ENCODE assay signal across 29 mouse cellular contexts in the genomic region with DNA sequence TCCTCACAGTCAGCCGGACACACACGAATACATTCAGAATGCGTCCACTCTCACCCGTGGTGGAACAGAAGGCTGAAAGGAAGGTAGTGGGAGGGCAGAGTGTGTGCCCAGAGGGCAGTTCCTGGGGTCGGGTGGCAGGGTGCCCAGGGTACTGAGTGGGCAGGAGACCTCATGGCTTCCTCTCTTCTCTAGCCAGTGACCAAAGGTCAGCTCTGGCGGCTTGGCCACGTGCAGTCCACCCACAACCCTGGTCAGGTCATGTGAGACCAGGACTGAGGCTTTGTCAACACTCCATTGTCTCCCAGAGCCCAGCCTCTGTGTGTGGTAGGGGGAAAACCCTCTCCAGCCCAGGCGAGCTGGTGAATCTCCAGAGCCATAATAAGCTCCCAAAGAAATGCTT. TPM values are rescaled to one million over a fixed set of nuclear protein-coding genes. Genes with fewer than 3 reads are reported as not detected.
DNase-seq lines count a peak whose midpoint lies in the region; ATAC-seq and TF ChIP-seq lines count a peak whose summit lies in the region.
"Had no signal": no experiment of that assay in that cellular context is flagged by ENCODE, and none has a peak within 500 bp of the region (broad histone marks: within the 10 kb centered on the region; RNA-seq: fewer than 3 reads in every experiment).

No protein-coding gene starts in this region.

- H3K27ac ChIP-seq in lung, postnatal 0 days (ENCODE audit: low read length), result no peak overlapping the region
- H3K27ac ChIP-seq: heart, adult 2 months; heart, embryonic 13.5 days; hindbrain, postnatal 0 days; limb, embryonic 15.5 days; neural tube, embryonic 12.5 days had no signal

- TF ChIP-seq CTCF in lung, postnatal 0 days (IDR thresholded peaks at IDR 0.05), result no peak

- DNase-seq in cerebellum, adult 11-12 months, result peak; percentile 22
- DNase-seq in cerebellum, adult 9-10 months, result no peak
- peak; percentile 59 for DNase-seq in layer of hippocampus, adult 9-11 months
- no peak for DNase-seq in layer of hippocampus, adult 18-20 months (ENCODE audit: low spot score in 2 of 2)
- DNase-seq in Muller cell, postnatal 12 days (ENCODE audit: inconsistent ontology term), result peak; percentile 41
- peak; percentile 72 to 89 for DNase-seq in kidney, postnatal 25 days
- DNase-seq in natural killer cell, adult 2 months (ENCODE audit: low spot score in 2 of 2), result no peak
- no peak for DNase-seq in lung, postnatal 0 days (ENCODE audit: low spot score)
- DNase-seq: adrenal gland, adult 2 months; gastrocnemius, postnatal 36 days; heart, adult 2 months; heart, postnatal 14 days; left cerebral cortex, postnatal 4 days; right cerebral cortex, adult 18-20 months; right cerebral cortex, postnatal 4 days; thymus, postnatal 14 days had no signal

- H3K27me3 ChIP-seq in lung, postnatal 0 days (replicated peaks; ENCODE audit: insufficient read depth, low read length), result peaks cover 17% of the 10 kb centered on the region; the same call in 1 of the 2 replicates

- H3K9me3 ChIP-seq in lung, postnatal 0 days (ENCODE audit: low read length), result no peaks in the 10 kb centered on the region
- H3K9me3 ChIP-seq: heart, embryonic 13.5 days; limb, embryonic 15.5 days; neural tube, embryonic 12.5 days had no signal

- H3K36me3 ChIP-seq in lung, postnatal 0 days (ENCODE audit: insufficient read depth, low read length), result no peaks in the 10 kb centered on the region
- H3K36me3 ChIP-seq: heart, embryonic 13.5 days; limb, embryonic 15.5 days; neural tube, embryonic 12.5 days had no signal

- WGBS in lung, postnatal 0 days, result 60% methylated on average over 8 of the region's 8 CpGs

- H3K4me1 ChIP-seq in lung, postnatal 0 days (ENCODE audit: insufficient read depth, low read depth, low read length), result no peaks in the 10 kb centered on the region

- ATAC-seq in lung, postnatal 0 days, result no peak
- ATAC-seq: hindbrain, postnatal 0 days; intestine, postnatal 0 days; Patski had no signal

- no peak overlapping the region for H3K4me3 ChIP-seq in lung, postnatal 0 days (ENCODE audit: low read depth, low read length)
- H3K4me3 ChIP-seq: heart, adult 2 months; heart, embryonic 13.5 days; limb, embryonic 15.5 days; neural tube, embryonic 12.5 days had no signal

- TF ChIP-seq EP300 in lung, postnatal 0 days (IDR thresholded peaks at IDR 0.05), result no peak

- H3K9ac ChIP-seq in lung, postnatal 0 days (replicated peaks; ENCODE audit: low read depth), result no peak overlapping the region
- H3K9ac ChIP-seq: heart, embryonic 13.5 days; limb, embryonic 15.5 days; neural tube, embryonic 12.5 days had no signal

- no peak overlapping the region for H3K4me2 ChIP-seq in lung, postnatal 0 days (replicated peaks; ENCODE audit: low read depth, low read length)
- H3K4me2 ChIP-seq: heart, embryonic 13.5 days; limb, embryonic 15.5 days; midbrain, embryonic 11.5 days; neural tube, embryonic 12.5 days had no signal

RNA-seq across cellular contexts. Expression of a gene that starts 13.6 kb away (rescaled TPM):
- total RNA-seq in layer of hippocampus, adult 18-20 months (2021), result 10 to 100 TPM; 49.2 to 54.0 TPM
- 0.10 and 0.14 TPM in 2 replicates for polyA plus RNA-seq in lung, postnatal 0 days (2015; fragmentation: Nextera tagmentation; extraction: Ambion mirVana)
- polyA plus RNA-seq: intestine, postnatal 0 days; liver, embryonic 16.5 days had no signal

RNA-seq across cellular contexts. Expression of a gene that starts 23.2 kb away (rescaled TPM):
- 10 to 100 TPM; 16.8 to 18.1 TPM for total RNA-seq in layer of hippocampus, adult 18-20 months (2021)
- 37.4 and 48.8 TPM in 2 replicates for polyA plus RNA-seq in lung, postnatal 0 days (2015; fragmentation: Nextera tagmentation; extraction: Ambion mirVana)

RNA-seq across cellular contexts. Expression of a gene that starts 30.3 kb away (rescaled TPM):
- total RNA-seq in layer of hippocampus, adult 18-20 months (2021), result 1 to 10 TPM; 1.2 to 1.4 TPM
- polyA plus RNA-seq in lung, postnatal 0 days (2015; fragmentation: Nextera tagmentation; extraction: Ambion mirVana), result 5.2 and 5.8 TPM in 2 replicates

RNA-seq across cellular contexts. Expression of a gene that starts 44.3 kb away (rescaled TPM):
- total RNA-seq in layer of hippocampus, adult 18-20 months (2021), result 10 to 100 TPM; 35.0 TPM
- polyA plus RNA-seq in lung, postnatal 0 days (2015; fragmentation: Nextera tagmentation; extraction: Ambion mirVana), result 49.1 and 57.1 TPM in 2 replicates

RNA-seq across cellular contexts. Expression of a gene that starts 59.6 kb away (rescaled TPM):
- 1 to 10 TPM in 1 of 2 experiments, under 1 TPM in 1; 0.66 to 1.3 TPM for total RNA-seq in layer of hippocampus, adult 18-20 months (2021)
- polyA plus RNA-seq in lung, postnatal 0 days (2015; fragmentation: Nextera tagmentation; extraction: Ambion mirVana), result not detected in 2 replicates
- total RNA-seq: adrenal gland, adult 2 months; adrenal gland, postnatal 4 days; gastrocnemius, adult 18-20 months; gastrocnemius, postnatal 36 days; heart, adult 2 months; heart, postnatal 14 days had no signal
- polyA plus RNA-seq: adrenal gland, adult 2 months; cerebellum, adult 2 months; embryonic facial prominence, embryonic 11.5 days; heart, adult 2 months; intestine, postnatal 0 days; limb, embryonic 15.5 days; liver, embryonic 16.5 days; lung, embryonic 16.5 days; Patski had no signal

Comparison
In these comparisons a context has a peak if more than half of its experiments do, and no peak if none do; other contexts are left out.
1. DNase-seq: peak in cerebellum, adult 11-12 months (single experiment), layer of hippocampus, adult 9-11 months (single experiment), Muller cell, postnatal 12 days (single experiment) and kidney, postnatal 25 days (2 of 2); none in cerebellum, adult 9-10 months (single experiment), layer of hippocampus, adult 18-20 months (0 of 2), natural killer cell, adult 2 months (0 of 2) and lung, postnatal 0 days (single experiment).